Mouse (Mus musculus): ENCODE measurements around the gene Vil1. TPM values are rescaled to one million over a fixed set of nuclear protein-coding genes. Genes with fewer than 3 reads are reported as not detected.
"Not testable (repeated sequence)": the region's sequence is repeated elsewhere in the genome, so short reads cannot be mapped to it uniquely, and the experiment has no call there.

Vil1 gene
- polyA plus RNA-seq, 1 experiment from 2014 or later = 0.31 TPM

DNA sequence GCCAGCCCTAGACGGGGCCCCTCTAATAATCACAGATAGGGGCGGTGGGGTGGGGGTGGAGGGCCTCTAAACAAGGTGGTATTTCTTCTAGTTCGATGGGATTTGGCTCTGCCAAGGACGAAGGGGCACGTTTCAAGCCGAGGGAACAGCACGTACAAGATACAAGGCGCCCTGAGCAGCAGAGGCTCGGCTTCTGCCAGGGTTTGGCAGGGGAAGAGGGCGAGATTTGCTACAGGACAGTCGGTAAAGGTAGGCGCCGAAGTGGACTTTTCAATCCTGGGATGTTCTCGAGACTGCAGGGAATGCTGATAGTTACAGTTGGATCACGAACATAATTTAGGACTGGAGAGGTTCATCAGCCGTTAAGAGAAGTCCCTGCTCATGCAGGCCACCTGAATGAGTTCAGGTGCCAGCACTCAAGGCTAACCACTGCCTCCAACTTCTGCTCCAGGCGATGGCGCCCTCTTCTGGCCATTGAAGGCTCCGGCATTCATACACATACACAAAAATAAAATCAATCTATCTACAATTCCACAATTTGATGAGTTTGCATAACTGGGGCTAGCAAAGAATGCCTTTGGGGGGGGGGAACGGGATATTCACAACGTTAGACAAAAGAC, 18.8 kb upstream of the Vil1 start:
- Histone ChIP-seq H3K27me3 (ENCODE audit: low read depth, poor library complexity, severe bottlenecking) (no peaks in the 10 kb centered on the region), H3K4me1 (peaks cover 56% of the 10 kb centered on the region), H3K36me3 (peaks cover 25% of the 10 kb centered on the region), H3K9me3 (replicated peaks) (no peaks in the 10 kb centered on the region), H3K4me3 (peak overlapping the region; percentile 96), H3K27ac (peak overlapping the region; percentile 99)
- DNase-seq (ENCODE audit: low spot score) = peak; percentile 77
- WGBS = 7% methylated on average over 21 of the region's 21 CpGs

DNA sequence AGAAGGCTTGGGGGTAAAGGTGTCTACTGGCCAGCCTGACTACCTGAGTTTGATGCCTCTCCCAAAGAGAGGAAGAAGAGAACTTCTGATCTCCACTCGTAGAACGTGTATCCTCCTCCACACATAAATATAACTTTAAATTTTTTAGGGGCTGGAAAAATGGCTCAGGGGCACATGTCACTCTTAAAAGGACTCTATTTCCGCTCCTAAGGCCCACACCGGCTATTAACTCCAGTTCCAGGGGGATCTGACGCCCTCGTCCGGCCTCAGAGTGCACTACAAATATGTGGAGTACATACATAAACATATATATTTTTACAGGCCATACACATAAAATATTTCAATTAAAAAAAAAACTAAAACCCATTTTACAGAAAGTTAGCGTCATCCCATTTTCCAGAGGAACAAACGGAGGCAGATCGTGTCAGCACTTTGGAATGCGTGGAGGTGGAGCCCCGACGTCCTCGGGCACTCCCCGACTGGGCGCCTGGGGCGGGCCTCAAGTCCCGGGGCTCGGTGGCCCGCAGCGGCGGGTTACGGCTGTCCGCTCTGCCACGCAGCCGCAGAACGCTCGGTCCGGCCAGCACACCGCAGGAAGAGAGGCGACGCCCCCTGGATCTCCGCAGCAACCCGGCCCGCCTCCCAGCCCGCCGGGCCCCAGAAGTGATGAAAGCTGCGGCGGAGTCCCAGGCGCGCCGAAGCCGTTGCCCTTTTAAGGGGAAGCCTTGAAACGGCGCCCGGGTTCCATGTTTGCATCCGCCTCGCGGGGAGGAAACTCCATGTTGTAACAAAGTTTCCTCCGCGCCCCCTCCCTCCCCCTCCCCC, 18.0 kb upstream of the Vil1 start, which contains the start of gene Ctdsp1:
Gene Ctdsp1 (plus strand): TSS at position 586 of the 825 bp plus-strand sequence.
- 3% methylated on average over 48 of the region's 51 CpGs for whole genome bisulfite sequencing
- peaks cover 56% of the 10 kb centered on the region for H3K4me1 ChIP-seq
- peak within 1 kb of the TSS; percentile 96 for H3K4me3 ChIP-seq
- H3K36me3 ChIP-seq = peaks cover 30% of the 10 kb centered on the region
- peak within 1 kb of the TSS; percentile 99 for H3K27ac ChIP-seq
- H3K9me3 ChIP-seq (replicated peaks) = no peaks in the 10 kb centered on the region
- H3K27me3 ChIP-seq (ENCODE audit: low read depth, poor library complexity, severe bottlenecking) = no peaks in the 10 kb centered on the region
- DNase-seq (ENCODE audit: low spot score) = peak; percentile 99

DNA sequence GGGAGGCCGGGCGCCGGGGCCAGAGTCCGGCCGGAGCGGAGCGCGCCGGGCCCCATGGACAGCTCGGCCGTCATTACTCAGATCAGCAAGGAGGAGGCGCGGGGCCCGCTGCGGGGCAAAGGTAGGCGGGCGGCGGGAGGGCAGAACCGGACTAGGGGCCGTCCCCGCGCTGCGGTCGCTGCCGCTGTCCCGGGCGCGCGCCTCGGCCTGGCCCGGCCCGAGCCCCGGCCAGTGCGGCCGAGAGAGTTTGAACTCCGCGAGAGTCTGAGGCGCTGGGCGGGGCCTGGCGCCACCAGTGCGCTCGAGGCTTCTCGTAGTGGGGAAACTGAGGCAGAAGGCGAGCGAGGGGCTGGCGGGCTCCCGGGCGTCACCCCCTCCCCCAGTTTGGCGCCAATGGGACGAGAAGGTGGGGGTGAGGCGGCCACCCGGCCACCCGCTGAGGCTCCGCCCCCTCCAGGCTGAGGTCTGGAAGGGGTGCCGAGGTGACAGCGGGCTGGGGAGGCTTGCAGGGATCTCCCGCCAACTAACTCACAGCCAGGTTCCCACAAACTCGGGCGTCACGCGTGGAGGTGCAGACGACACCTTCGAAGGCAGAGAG, 17.2 kb upstream of the Vil1 start:
- under 1% methylated on average over 54 of the region's 63 CpGs for WGBS
- Histone ChIP-seq H3K36me3 (peaks cover 30% of the 10 kb centered on the region), H3K27ac (peak overlapping the region; percentile 99), H3K9me3 (replicated peaks) (no peaks in the 10 kb centered on the region), H3K4me3 (peak overlapping the region; percentile 96), H3K27me3 (ENCODE audit: low read depth, poor library complexity, severe bottlenecking) (no peaks in the 10 kb centered on the region), H3K4me1 (peaks cover 57% of the 10 kb centered on the region)
- peak; percentile 77 for DNase-seq (ENCODE audit: low spot score)

DNA sequence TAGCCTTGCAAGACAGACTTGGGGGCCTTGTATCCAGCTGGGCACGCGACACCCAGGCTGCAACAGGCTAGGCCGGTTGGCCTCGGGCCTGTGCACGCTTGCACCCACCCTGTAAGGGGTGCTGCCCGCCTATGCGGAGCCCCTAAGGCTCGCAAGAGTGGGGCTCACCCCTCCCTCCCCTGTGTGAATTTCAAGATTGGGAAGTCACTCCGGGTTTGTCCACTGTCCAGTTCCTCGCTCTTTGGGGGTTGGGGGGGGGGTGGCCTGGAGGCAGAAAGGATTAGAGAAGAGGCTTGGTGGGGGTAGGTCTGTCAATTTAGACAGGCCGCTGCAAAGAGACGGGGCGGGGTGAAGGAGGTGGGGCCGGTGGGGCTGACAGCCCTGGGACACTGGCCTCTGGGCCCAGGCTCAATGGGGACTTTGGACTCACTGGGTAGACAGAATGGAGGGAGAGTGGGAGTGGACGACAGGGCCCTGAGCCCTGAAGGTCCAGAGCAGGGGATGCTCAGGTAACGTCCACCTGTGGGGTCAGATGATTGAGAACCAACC, 16.7 kb upstream of the Vil1 start:
- Histone ChIP-seq H3K36me3 (peaks cover 30% of the 10 kb centered on the region), H3K9me3 (replicated peaks) (no peaks in the 10 kb centered on the region), H3K27ac (peak overlapping the region; percentile 99), H3K4me1 (peaks cover 56% of the 10 kb centered on the region), H3K27me3 (ENCODE audit: low read depth, poor library complexity, severe bottlenecking) (no peaks in the 10 kb centered on the region), H3K4me3 (peak overlapping the region; percentile 96)
- WGBS = 4% methylated on average over 16 of the region's 16 CpGs
- no peak for DNase-seq (ENCODE audit: low spot score)

DNA sequence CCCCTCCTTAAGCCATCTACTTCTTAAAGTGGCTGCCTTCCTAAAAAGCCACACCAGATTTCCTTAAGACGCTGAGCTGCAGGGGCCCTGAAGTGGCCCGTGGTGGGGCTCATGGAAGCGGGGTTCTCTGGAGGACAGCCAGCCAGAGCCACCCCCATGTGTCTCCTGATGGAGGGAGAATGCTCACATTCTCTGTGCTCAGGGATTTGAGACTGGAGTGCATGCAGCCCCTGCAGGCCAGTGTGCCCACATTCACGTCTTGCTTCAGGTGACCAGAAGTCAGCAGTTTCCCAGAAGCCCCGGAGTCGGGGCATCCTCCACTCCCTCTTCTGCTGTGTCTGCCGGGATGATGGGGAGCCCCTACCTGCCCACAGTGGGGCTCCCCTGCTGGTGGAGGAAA, 16.2 kb upstream of the Vil1 start:
- DNase-seq (ENCODE audit: low spot score) = peak; percentile 33
- peak overlapping the region; percentile 99 for H3K27ac ChIP-seq
- peaks cover 58% of the 10 kb centered on the region for H3K4me1 ChIP-seq
- H3K36me3 ChIP-seq = peaks cover 30% of the 10 kb centered on the region
- no peaks in the 10 kb centered on the region for H3K27me3 ChIP-seq (ENCODE audit: low read depth, poor library complexity, severe bottlenecking)
- 62% methylated on average over 7 of the region's 7 CpGs for WGBS
- no peaks in the 10 kb centered on the region for H3K9me3 ChIP-seq (replicated peaks)
- peak overlapping the region; percentile 96 for H3K4me3 ChIP-seq

DNA sequence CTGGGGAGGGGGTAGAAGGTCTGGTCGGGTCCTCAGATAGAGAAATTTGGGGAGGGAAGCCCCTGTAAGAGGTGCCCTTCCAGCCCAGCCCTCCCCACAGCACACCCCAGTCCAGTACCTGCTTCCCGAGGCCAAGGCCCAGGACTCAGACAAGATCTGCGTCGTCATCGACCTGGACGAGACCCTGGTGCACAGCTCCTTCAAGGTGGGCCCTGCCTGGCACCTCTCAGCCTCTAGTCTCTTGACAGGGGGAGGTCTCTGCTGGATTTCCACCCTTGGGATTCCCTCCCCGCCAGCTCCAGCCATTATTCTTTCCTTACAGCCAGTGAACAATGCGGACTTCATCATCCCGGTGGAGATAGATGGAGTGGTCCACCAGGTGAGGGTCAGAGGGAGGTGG, 15.5 kb upstream of the Vil1 start:
- Histone ChIP-seq H3K27ac (0 out of 2 replicates have a peak overlapping the region, but pooled peaks have one; percentile 37), H3K9me3 (replicated peaks) (no peaks in the 10 kb centered on the region), H3K4me3 (peak overlapping the region; percentile 96; the same call in 1 of the 2 replicates), H3K36me3 (peaks cover 30% of the 10 kb centered on the region), H3K27me3 (ENCODE audit: low read depth, poor library complexity, severe bottlenecking) (no peaks in the 10 kb centered on the region), H3K4me1 (peaks cover 59% of the 10 kb centered on the region)
- DNase-seq (ENCODE audit: low spot score) = no peak
- 92% methylated on average over 9 of the region's 9 CpGs for WGBS

DNA sequence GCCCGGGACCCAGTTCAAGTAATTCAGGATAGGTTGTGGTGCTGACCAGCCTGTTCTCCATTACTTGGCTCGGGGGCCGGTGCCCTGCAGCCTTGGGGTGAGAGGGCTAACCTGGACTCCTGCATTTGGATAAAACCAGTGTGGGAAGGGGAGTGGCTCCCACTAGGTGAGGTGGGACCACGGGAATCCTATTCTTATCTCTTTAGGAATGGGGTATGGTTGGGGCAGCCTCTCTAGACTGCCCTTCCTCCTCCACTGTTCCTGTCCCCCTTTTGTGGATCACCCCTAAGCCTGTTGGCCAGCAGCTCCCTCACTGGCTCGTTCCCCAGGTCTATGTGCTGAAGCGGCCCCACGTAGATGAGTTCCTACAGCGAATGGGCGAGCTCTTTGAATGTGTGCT, 14.9 kb upstream of the Vil1 start:
- no peaks in the 10 kb centered on the region for H3K9me3 ChIP-seq (replicated peaks)
- WGBS = 92% methylated on average over 9 of the region's 9 CpGs
- no peak overlapping the region for H3K4me3 ChIP-seq
- H3K27ac ChIP-seq = peak overlapping the region; percentile 37; the same call in 1 of the 2 replicates
- peaks cover 30% of the 10 kb centered on the region for H3K36me3 ChIP-seq
- no peaks in the 10 kb centered on the region for H3K27me3 ChIP-seq (ENCODE audit: low read depth, poor library complexity, severe bottlenecking)
- peaks cover 57% of the 10 kb centered on the region for H3K4me1 ChIP-seq
- DNase-seq (ENCODE audit: low spot score) = no peak

DNA sequence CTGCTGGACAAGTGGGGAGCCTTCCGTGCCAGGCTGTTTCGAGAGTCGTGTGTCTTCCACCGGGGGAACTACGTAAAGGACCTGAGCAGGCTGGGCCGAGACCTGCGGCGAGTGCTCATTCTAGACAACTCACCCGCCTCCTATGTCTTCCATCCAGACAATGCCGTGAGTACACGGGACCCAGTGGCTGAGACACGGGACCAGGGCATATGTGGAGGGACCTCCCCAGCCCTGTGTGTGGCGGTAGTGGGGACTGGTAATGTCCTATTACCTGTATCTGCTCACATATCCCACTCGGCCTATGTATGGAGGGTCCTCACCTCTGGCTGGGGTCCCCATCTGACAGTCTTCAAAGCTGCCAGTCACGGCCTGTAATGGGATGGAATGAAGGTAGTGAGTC, 14.3 kb upstream of the Vil1 start:
- Histone ChIP-seq H3K27me3 (ENCODE audit: low read depth, poor library complexity, severe bottlenecking) (no peaks in the 10 kb centered on the region), H3K4me1 (peaks cover 52% of the 10 kb centered on the region), H3K4me3 (no peak overlapping the region), H3K9me3 (replicated peaks) (no peaks in the 10 kb centered on the region), H3K27ac (no peak overlapping the region), H3K36me3 (peaks cover 30% of the 10 kb centered on the region)
- peak; percentile 28 for DNase-seq (ENCODE audit: low spot score)
- 95% methylated on average over 15 of the region's 15 CpGs for whole genome bisulfite sequencing

DNA sequence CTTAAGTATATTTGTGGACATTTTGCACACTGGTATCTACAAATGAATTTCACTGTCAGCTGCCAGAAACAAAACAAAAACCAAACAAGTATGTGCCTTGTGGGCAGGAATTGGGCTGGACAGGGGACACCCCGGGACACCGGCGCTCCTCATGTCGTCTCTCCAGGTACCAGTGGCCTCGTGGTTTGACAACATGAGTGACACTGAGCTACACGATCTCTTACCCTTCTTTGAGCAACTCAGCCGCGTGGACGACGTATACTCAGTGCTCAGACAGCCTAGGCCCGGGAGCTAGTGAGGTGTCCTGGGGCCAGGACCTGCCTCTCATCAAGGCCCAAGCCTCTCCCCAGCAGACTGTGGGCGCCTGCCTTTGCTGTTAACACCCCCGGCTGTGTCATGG, 13.9 kb upstream of the Vil1 start:
- Histone ChIP-seq H3K27ac (no peak overlapping the region), H3K4me3 (no peak overlapping the region), H3K27me3 (ENCODE audit: low read depth, poor library complexity, severe bottlenecking) (no peaks in the 10 kb centered on the region), H3K9me3 (replicated peaks) (no peaks in the 10 kb centered on the region), H3K4me1 (peaks cover 47% of the 10 kb centered on the region), H3K36me3 (peaks cover 30% of the 10 kb centered on the region)
- 91% methylated on average over 13 of the region's 13 CpGs for WGBS
- DNase-seq (ENCODE audit: low spot score) = peak; percentile 29

DNA sequence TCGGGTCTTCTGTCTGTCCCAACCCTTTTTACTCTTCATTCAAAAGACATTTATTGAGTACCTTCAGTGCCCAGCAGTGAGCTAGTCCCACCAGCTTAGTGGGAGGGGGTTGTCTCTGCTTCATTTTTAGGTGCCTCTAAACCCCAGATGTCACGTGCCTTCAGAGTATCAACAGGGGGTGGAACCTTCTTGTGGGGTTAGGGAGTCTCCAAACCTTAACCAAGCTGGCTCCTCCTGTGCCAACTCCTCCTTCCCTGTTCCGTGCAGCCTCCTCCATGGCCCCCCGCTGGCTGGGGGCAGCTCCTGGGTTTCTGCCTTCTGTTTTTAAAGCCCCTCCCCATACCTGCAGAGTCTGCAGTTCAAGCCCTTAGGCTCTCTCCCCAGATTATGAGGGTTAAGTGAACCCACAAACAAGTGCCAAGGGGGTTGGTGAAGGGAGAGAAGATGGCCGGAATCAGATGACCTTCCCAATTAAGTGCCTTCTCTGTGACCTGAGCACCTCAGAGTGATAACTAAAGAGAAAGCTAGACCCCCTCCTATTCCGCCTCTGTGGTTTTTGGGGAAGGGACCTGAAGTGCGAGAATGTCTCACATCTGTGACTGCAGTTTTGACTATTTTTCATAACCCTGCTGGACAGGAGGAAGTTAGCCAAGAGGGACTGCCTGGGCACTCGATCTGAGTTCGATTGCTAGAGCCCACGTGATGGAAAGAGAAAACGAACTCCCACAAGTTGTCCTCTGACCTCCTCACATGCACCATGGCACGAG, 12.5 kb upstream of the Vil1 start:
- H3K27ac ChIP-seq = peak overlapping the region; percentile 91
- H3K4me3 ChIP-seq = peak overlapping the region; percentile 56
- peaks cover 30% of the 10 kb centered on the region for H3K36me3 ChIP-seq
- H3K27me3 ChIP-seq (ENCODE audit: low read depth, poor library complexity, severe bottlenecking); H3K9me3 ChIP-seq (replicated peaks); DNase-seq (ENCODE audit: low spot score): not testable (repeated sequence)
- peaks cover 40% of the 10 kb centered on the region for H3K4me1 ChIP-seq
- 8% methylated on average over 12 of the region's 12 CpGs for whole genome bisulfite sequencing

DNA sequence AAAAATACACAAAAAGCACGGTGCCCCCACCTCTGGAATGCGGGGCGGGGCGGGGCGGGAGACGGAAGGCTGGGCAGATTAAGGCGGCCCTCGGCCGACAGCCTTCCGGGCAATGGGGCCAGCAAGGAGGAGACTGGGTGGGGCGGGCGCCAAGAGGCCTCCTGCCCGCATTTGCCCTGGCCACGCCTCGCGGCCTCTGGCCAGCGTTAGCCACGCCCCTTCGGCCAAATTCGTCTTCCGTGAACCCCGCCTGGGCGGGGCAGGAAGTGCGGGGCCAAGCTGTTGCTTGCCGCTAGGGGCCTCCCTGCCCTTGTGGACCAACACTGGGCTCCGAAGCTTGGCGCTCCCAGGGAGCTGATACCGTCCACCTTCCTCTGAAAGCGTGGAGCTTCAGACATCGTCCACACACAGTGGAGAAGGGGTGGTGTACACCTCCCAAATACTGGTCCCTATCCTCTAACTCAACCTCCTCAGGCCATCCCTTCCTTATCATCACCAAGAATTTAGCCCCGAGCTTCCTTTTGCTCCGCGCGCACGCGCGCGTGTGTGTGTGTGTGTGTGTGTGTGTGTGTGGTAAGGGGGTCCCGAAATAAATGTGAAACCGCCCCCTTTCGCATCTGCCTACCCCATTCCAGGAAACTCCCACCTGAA, 11.8 kb upstream of the Vil1 start:
- H3K4me3 ChIP-seq = peak overlapping the region; percentile 56
- H3K9me3 ChIP-seq (replicated peaks) = no peaks in the 10 kb centered on the region
- peak overlapping the region; percentile 91 for H3K27ac ChIP-seq
- peak; percentile 98 for DNase-seq (ENCODE audit: low spot score)
- H3K27me3 ChIP-seq (ENCODE audit: low read depth, poor library complexity, severe bottlenecking) = no peaks in the 10 kb centered on the region
- H3K36me3 ChIP-seq = peaks cover 30% of the 10 kb centered on the region
- under 1% methylated on average over 41 of the region's 41 CpGs for WGBS
- H3K4me1 ChIP-seq = peaks cover 37% of the 10 kb centered on the region

All from limb, embryonic 10.5 days (tissue).